ENCODE assay signal across 21 mouse cellular contexts in genomic region chr5:24034091-24034490, GRCm38 (mm10). TPM values are rescaled to one million over a fixed set of nuclear protein-coding genes. Genes with fewer than 3 reads are reported as not detected.
DNase-seq lines count a peak whose midpoint lies in the region; TF ChIP-seq lines count a peak whose summit lies in the region.
"Had no signal": no experiment of that assay in that cellular context is flagged by ENCODE, and none has a peak within 500 bp of the region (broad histone marks: within the 10 kb centered on the region; RNA-seq: fewer than 3 reads in every experiment).

No protein-coding gene starts in this region.

- H3K4me3 ChIP-seq in layer of hippocampus, adult 2 months: no peak overlapping the region
- no peak overlapping the region for H3K4me3 ChIP-seq in bone marrow macrophage, adult 2 months (ENCODE audit: insufficient read depth, low read length)
- H3K4me3 ChIP-seq: forebrain, embryonic 15.5 days; heart, embryonic 13.5 days; hindbrain, embryonic 12.5 days; hindbrain, embryonic 15.5 days; intestine, embryonic 15.5 days had no signal

- no peak for TF ChIP-seq CTCF in layer of hippocampus, adult 2 months (conservative IDR thresholded peaks at IDR 0.05)
- no peak for TF ChIP-seq CTCF in bone marrow macrophage, adult 2 months (IDR thresholded peaks at IDR 0.05; ENCODE audit: low read depth, low read length)

- intact Hi-C loops in left cerebral cortex, postnatal 36 days (cut with DNase I): no loop called here

- DNase-seq in heart, adult 11 months: peak; percentile 53
- DNase-seq in heart, postnatal 4 days: no peak
- DNase-seq in layer of hippocampus, adult 2 months (ENCODE audit: low spot score in 2 of 2): no peak
- DNase-seq in layer of hippocampus, postnatal 10 days (ENCODE audit: low spot score in 2 of 2): no peak
- DNase-seq in yolk sac, embryonic 10.5 days (ENCODE audit: low spot score): peak; percentile 19
- DNase-seq in left cerebral cortex, postnatal 36 days (ENCODE audit: low spot score in 2 of 2): no peak
- DNase-seq: adrenal gland, adult 2 months; adrenal gland, postnatal 14 days; cerebellum, adult 18-20 months; cerebellum, adult 9-10 months; cerebellum, postnatal 14 days; gastrocnemius, postnatal 14 days; heart, adult 18-20 months; heart, postnatal 14 days; kidney, adult 11 months had no signal

- peak overlapping the region; percentile 51; the same call in 1 of the 2 replicates for H3K27ac ChIP-seq in layer of hippocampus, adult 2 months
- peak overlapping the region; percentile 72 for H3K27ac ChIP-seq in bone marrow macrophage, adult 2 months (ENCODE audit: insufficient read depth, low read depth, low read length)
- H3K27ac ChIP-seq: forebrain, embryonic 15.5 days; heart, embryonic 13.5 days; hindbrain, embryonic 12.5 days; hindbrain, embryonic 15.5 days; intestine, embryonic 15.5 days had no signal

- H3K4me1 ChIP-seq in bone marrow macrophage, adult 2 months (ENCODE audit: control insufficient read depth, insufficient read depth, low read length): peaks cover 50% of the 10 kb centered on the region

- no peak for TF ChIP-seq POLR2A in bone marrow macrophage, adult 2 months (IDR thresholded peaks at IDR 0.05; ENCODE audit: borderline replicate concordance, low read depth, low read length)

RNA-seq across cellular contexts. Expression of gene Fam126a, which starts 3.6 kb away (rescaled TPM):
- total RNA-seq in heart, postnatal 4 days (2021): 10 to 100 TPM; 62.4 to 65.1 TPM
- 10 to 100 TPM; 24.8 to 28.4 TPM for total RNA-seq in layer of hippocampus, adult 2 months (2021)
- 10 to 100 TPM; 38.9 to 40.4 TPM for total RNA-seq in layer of hippocampus, postnatal 10 days (2021)
- polyA plus RNA-seq in bone marrow macrophage, adult 2 months (2012; ENCODE audit: insufficient read depth, insufficient read length, missing spikeins): 24.2 and 24.3 TPM in 2 replicates
- 10 to 100 TPM; 14.6 to 20.0 TPM for total RNA-seq in left cerebral cortex, postnatal 36 days (2021)

Comparison
In these comparisons a context has a peak if more than half of its experiments do, and no peak if none do; other contexts are left out.
1. DNase-seq: peak in heart, adult 11 months (single experiment) and yolk sac, embryonic 10.5 days (single experiment); none in heart, postnatal 4 days (single experiment), layer of hippocampus, adult 2 months (0 of 2), layer of hippocampus, postnatal 10 days (0 of 2) and left cerebral cortex, postnatal 36 days (0 of 2).